Mouse (Mus musculus): ENCODE measurements around the gene Mbnl2.
A peak's percentile ranks its signal among the peaks of the same experiment; 100 is the strongest.

Gene Mbnl2

GRCm38 (mm10) chr14:120434831-120435230 lies 159.4 kb downstream of the Mbnl2 start:
- DNase-seq, result no peak

GRCm38 (mm10) chr14:120440716-120441115 lies 165.2 kb downstream of the Mbnl2 start:
- no peak for DNase-seq

DNA sequence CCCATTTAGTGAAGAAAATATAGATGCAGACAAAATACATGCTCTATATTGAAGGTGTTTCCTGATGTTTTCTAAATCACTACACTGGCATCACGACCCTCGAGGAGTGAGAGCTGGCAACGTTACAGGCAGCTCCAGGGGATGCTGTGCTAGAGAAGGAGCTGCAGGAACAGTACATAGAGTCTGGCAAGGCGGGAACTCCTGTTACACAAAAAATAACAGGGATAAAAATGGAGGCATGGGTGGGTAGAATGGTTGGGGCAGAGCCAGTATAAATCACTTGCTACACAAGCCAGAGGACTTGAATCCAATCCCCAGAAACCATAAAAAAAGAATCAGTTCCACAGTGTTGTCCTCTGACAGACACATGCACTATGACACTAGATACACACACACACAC lies 165.8 kb downstream of the Mbnl2 start:
- no peak for DNase-seq

DNA sequence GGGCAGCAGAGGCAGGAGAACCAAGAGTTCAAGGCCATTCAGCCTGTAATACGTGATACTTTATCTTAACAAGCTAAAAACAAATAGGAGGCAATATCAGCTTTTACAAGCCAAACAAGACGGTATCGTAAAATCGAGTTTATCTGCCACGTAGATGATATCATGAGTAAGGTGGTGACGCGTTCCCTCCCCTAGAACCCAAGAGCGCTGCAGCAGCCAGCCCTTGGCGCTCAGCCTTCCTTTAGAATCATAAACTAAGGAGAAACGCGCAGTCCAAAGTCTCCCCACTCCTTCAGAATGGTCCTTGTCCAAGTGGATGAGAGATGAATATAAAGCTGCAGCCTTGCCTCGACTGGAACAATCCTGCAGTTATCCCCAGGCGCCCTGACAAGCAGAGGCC lies 166.4 kb downstream of the Mbnl2 start:
- no peak for DNase-seq

DNA sequence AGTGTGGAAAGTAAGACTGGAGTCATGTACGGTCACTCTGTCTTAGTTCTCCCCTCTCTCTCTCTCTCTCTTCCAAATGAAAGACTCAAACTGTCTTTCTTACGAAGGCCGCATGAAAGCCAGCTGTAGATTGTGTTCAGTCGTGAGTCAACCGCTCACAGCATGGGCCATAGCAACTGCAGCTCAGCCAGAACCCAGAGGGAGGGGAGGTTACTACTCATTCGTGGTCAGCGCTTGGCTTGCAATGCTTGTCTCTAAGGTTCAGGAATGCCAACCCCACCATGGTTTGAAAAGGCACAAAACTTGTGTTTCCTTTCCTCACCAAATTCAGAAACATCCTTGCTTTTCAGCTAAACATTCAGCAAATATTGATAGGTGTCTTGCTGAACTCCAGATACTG lies 178.8 kb downstream of the Mbnl2 start:
- no peak for DNase-seq

- DNase-seq, result no peak
Measured at GRCm38 (mm10) chr14:120463938-120464727, 188.7 kb downstream of the Mbnl2 start.

DNA sequence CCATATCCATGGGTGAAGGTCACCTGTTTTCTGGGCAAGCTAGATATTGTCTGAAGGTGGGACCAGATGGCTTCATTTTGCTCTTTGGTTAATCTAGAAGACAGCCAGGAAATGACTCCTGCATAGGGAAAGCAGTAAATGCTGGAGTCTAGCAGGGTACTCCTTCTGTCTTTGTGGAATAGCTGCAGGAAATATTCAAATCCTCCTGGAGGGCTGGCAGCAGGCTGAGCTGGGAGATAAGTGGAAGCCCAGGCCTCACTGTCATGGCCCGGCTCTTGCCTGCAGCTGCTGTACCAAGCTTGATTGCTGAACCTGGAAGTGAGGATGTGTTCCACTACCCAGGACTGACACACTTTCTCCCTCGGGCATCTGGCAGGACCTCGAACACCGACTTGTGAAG lies 191.3 kb downstream of the Mbnl2 start:
- no peak for DNase-seq

DNA sequence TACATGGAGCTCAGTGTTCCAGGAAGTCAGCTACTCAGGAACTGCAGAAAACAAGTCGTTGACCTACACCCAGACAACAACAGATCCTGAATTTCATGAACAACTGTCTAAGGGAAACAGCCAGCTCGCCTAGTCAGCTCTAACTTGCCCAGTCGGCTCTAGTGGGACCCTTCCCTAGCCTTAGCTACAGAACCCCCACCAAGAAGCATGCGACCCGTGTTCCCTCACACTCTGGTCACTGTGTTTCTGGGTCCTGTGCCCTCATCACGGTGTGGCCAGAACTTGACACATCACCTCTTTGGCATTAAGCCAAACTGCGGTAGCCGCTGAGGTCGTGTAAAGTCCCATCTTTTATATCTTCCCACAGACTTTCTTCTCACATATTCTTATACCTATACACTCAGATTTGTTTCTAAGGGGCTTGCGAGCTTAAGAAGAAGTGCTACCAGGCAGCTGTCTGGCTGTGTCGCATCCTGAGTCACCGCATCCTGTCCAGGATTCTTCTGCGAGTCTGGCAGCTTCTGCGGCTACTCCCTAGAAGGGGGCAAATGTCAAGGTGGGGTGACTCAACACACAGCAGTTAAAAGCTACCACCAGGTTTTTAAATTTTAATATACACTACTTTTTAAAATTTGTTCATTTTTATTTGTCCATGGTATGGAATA lies 193.8 kb downstream of the Mbnl2 start:
- DNase-seq, result no peak

GRCm38 (mm10) chr14:120476186-120476697 lies 200.8 kb downstream of the Mbnl2 start:
- DNase-seq, result no peak

- peak; percentile 100 for DNase-seq
Measured at GRCm38 (mm10) chr14:120477288-120477981, 202.0 kb downstream of the Mbnl2 start.

- peak; percentile 98 for DNase-seq
Measured at GRCm38 (mm10) chr14:120477982-120478568, 202.6 kb downstream of the Mbnl2 start, which contains the start of gene Rap2a. Rap2a (plus strand) TSS chr14:120478444.

GRCm38 (mm10) chr14:120478641-120479341 lies 203.3 kb downstream of the Mbnl2 start:
- peak; percentile 21 for DNase-seq

GRCm38 (mm10) chr14:120480341-120480900 lies 205.0 kb downstream of the Mbnl2 start:
- DNase-seq, result no peak

DNA sequence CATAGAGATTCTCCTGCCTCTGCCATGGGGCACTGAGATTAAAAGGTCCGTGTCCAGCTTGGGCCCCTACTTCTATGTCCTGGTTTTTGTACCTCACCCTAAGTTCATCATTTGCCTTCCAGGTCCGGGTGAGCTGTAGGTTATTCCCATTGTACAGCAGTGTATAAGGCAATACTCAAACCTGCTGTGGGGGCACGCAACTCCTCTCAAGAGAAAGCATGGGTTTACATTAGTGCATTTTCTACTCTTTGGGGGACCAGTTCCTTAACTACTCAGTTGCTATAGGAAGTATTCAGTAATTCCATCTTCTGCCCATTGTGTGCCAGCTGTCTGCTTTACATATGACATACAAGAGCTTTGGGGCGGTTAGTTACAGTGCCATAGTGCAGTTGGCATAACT lies 205.5 kb downstream of the Mbnl2 start:
- no peak for DNase-seq

All from right cerebral cortex, postnatal 14 days (tissue).